Mouse (Mus musculus) cerebellum, postnatal 4 days (tissue): ENCODE measurements around the gene Ralgps1.
A peak's percentile ranks its signal among the peaks of the same experiment; 100 is the strongest.

ENCODE experiments used
- DNase-seq, 2 experiments: peaks; one replicate each; pipeline ENCODE4 v3.0.0; 2022; ENCODE audit warnings: low spot score in 2 of 2, mixed read lengths in 1 of 2

Ralgps1 gene

GRCm38 (mm10) chr2:33321641-33322040 is 49.6 kb downstream of the Ralgps1 start:
- DNase-seq: no peak

- no peak for DNase-seq
These were observed 50.3 kb downstream of the Ralgps1 start for GRCm38 (mm10) chr2:33321031-33321430.

GRCm38 (mm10) chr2:33320568-33320967 is 50.7 kb downstream of the Ralgps1 start:
- DNase-seq: no peak

- no peak for DNase-seq
These were observed 51.4 kb downstream of the Ralgps1 start for GRCm38 (mm10) chr2:33319934-33320333.

- no peak for DNase-seq
These were observed 51.8 kb downstream of the Ralgps1 start for GRCm38 (mm10) chr2:33319455-33319854.

- DNase-seq: peak in 1 of 2 experiments; percentile 35
These were observed 52.8 kb downstream of the Ralgps1 start for GRCm38 (mm10) chr2:33318491-33318964.

GRCm38 (mm10) chr2:33316516-33316915 is 54.8 kb downstream of the Ralgps1 start:
- DNase-seq: peak; percentile 59 to 75

GRCm38 (mm10) chr2:33316063-33316405 is 55.3 kb downstream of the Ralgps1 start:
- DNase-seq: no peak

GRCm38 (mm10) chr2:33315233-33316062 is 55.8 kb downstream of the Ralgps1 start:
- DNase-seq: no peak

- peak; percentile 57 to 86 for DNase-seq
These were observed 61.9 kb downstream of the Ralgps1 start for GRCm38 (mm10) chr2:33309426-33309825.

- DNase-seq: no peak
These were observed 64.7 kb downstream of the Ralgps1 start for GRCm38 (mm10) chr2:33306565-33306964.

GRCm38 (mm10) chr2:33303416-33303947 is 67.8 kb downstream of the Ralgps1 start:
- DNase-seq: no peak

GRCm38 (mm10) chr2:33302828-33303227 is 68.5 kb downstream of the Ralgps1 start:
- DNase-seq: no peak

GRCm38 (mm10) chr2:33302405-33302804 is 68.9 kb downstream of the Ralgps1 start:
- DNase-seq: no peak

- DNase-seq: no peak
These were observed 70.8 kb downstream of the Ralgps1 start for GRCm38 (mm10) chr2:33300371-33301046.

- DNase-seq: no peak
These were observed 72.4 kb downstream of the Ralgps1 start for GRCm38 (mm10) chr2:33298928-33299327.

- no peak for DNase-seq
These were observed 76.2 kb downstream of the Ralgps1 start for GRCm38 (mm10) chr2:33295115-33295514.

GRCm38 (mm10) chr2:33292057-33292456 is 79.2 kb downstream of the Ralgps1 start:
- no peak for DNase-seq

GRCm38 (mm10) chr2:33290491-33290890 is 80.8 kb downstream of the Ralgps1 start:
- DNase-seq: no peak

GRCm38 (mm10) chr2:33288837-33289236 is 82.4 kb downstream of the Ralgps1 start:
- no peak for DNase-seq

- DNase-seq: no peak
These were observed 87.6 kb downstream of the Ralgps1 start for GRCm38 (mm10) chr2:33283674-33284073.

- peak in 1 of 2 experiments; percentile 74 for DNase-seq
These were observed 88.4 kb downstream of the Ralgps1 start for GRCm38 (mm10) chr2:33282877-33283276.

GRCm38 (mm10) chr2:33281807-33282206 is 89.5 kb downstream of the Ralgps1 start:
- DNase-seq: no peak
